Mouse (Mus musculus) neural tube, embryonic 14.5 days (tissue): ENCODE data around the gene Pdlim7. TPM values are rescaled to one million over a fixed set of nuclear protein-coding genes. Genes with fewer than 3 reads are reported as not detected.

Experiments used
- ATAC-seq: fragments of 200-750 bp; cut with Nextera tagmentation; 2 replicates; pipeline ENCODE4 v1.8.0; 2017; ENCODE audit warnings: low read depth, mild to moderate bottlenecking, moderate TSS enrichment, moderate library complexity
- H3K27ac ChIP-seq: fragments of 300-500 bp; sonication (generic); 2 replicates; pipeline ENCODE4 v1.5.1; 2014; ENCODE audit warnings: low read depth, mild to moderate bottlenecking, control low read depth, low read length, moderate library complexity, mixed read lengths
- H3K27me3 ChIP-seq: fragments of 300-500 bp; sonication (generic); 2 replicates; pipeline ENCODE4 v1.6.1; 2014; ENCODE audit warnings: low read length; ENCODE audit not compliant: control insufficient read depth, insufficient read depth
- H3K36me3 ChIP-seq: fragments of 300-500 bp; sonication (generic); 2 replicates; pipeline ENCODE4 v1.6.1; 2014; ENCODE audit warnings: low read length, mixed read lengths; ENCODE audit not compliant: control insufficient read depth, insufficient read depth
- H3K4me1 ChIP-seq: fragments of 300-500 bp; sonication (generic); 2 replicates; pipeline ENCODE4 v1.6.1; 2014; ENCODE audit warnings: low read length; ENCODE audit not compliant: control insufficient read depth, insufficient read depth
- H3K4me2 ChIP-seq: fragments of 300-500 bp; sonication (generic); 2 replicates; pipeline ENCODE4 v1.6.1; 2014; ENCODE audit warnings: mild to moderate bottlenecking, low read depth, low read length, control low read depth
- H3K4me3 ChIP-seq: fragments of 300-500 bp; sonication (generic); 2 replicates; pipeline ENCODE4 v1.5.1; 2014; ENCODE audit warnings: low read depth, low read length, control low read depth, mixed read lengths
- H3K9ac ChIP-seq: fragments of 300-500 bp; sonication (generic); replicated peaks from 2 replicates; pipeline ENCODE4 v1.6.1; 2014; ENCODE audit warnings: low read depth, mild to moderate bottlenecking, control low read depth, low read length, mixed read lengths
- H3K9me3 ChIP-seq: fragments of 300-500 bp; sonication (generic); 2 replicates; pipeline ENCODE4 v1.6.1; 2016; ENCODE audit warnings: low read length; ENCODE audit not compliant: control insufficient read depth
- WGBS: fragments of 180-500 bp; shearing (Covaris S2); extraction: QIAGEN DNeasy Blood & Tissue Kit; methylation state at CpG from one replicate; pipeline ENCODE4 v1.1.7; 2014; 5-methylcytosine and 5-hydroxymethylcytosine counted together
- polyA plus RNA-seq: library from polyadenylated mRNA; unstranded; fragments of >200 nt; fragmentation: Nextera tagmentation; extraction: Ambion mirVana; gene quantifications from 2 replicates; pipeline ENCODE4 v1.2.1, GENCODE M21; 2014

The Pdlim7 gene
- polyA plus RNA-seq, 1 experiment from 2014 or later: 163 TPM

GRCm38 (mm10) chr13:55475750-55476149 lies 37.7 kb downstream of the Pdlim7 start:
- 88% methylated on average over 5 of the region's 5 CpGs for WGBS
- no peak overlapping the region for H3K4me2 ChIP-seq
- H3K4me1 ChIP-seq: peaks cover 44% of the 10 kb centered on the region
- no peak overlapping the region for H3K27ac ChIP-seq
- H3K9me3 ChIP-seq: no peaks in the 10 kb centered on the region
- H3K36me3 ChIP-seq: peaks cover 72% of the 10 kb centered on the region
- no peak overlapping the region for H3K4me3 ChIP-seq
- no peaks in the 10 kb centered on the region for H3K27me3 ChIP-seq
- no peak overlapping the region for H3K9ac ChIP-seq
- ATAC-seq: no peak

DNA sequence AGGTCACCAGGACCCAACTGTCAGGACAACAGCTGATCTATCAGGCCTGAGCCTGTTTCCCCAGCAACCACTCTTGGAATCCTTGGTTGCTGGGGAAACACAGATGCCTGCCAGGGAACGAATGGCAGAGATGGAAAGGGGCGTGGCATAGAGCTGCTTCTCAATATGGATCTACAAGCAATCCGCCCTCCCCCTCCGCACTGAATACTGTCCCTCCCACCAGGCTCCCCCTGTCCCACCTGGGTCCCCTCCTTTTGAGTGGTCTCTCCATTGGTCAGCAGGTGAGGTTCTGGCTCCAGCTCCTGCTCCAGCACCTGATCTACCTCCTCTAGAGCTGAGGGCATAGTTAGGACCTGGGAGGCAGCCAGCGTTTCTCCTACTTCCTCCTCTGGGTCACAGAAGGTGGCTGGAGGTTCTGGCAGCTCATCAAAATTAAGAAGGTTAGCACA lies 38.8 kb downstream of the Pdlim7 start:
- 15% methylated on average over 5 of the region's 5 CpGs for WGBS
- H3K4me3 ChIP-seq: no peak overlapping the region
- no peak for ATAC-seq
- peak overlapping the region; percentile 6; the same call in 1 of the 2 replicates for H3K4me2 ChIP-seq
- peak overlapping the region; percentile 46; the same call in 1 of the 2 replicates for H3K27ac ChIP-seq
- H3K27me3 ChIP-seq: no peaks in the 10 kb centered on the region
- 0 out of 2 replicates have a peak overlapping the region, but pooled peaks have one; percentile 11 for H3K9ac ChIP-seq
- peaks cover 53% of the 10 kb centered on the region for H3K4me1 ChIP-seq
- H3K36me3 ChIP-seq: peaks cover 61% of the 10 kb centered on the region
- no peaks in the 10 kb centered on the region for H3K9me3 ChIP-seq

- peaks cover 60% of the 10 kb centered on the region for H3K4me1 ChIP-seq
These were observed 39.5 kb downstream of the Pdlim7 start for GRCm38 (mm10) chr13:55473961-55474360.

GRCm38 (mm10) chr13:55473076-55473831 lies 40.2 kb downstream of the Pdlim7 start:
- H3K27ac ChIP-seq: peak overlapping the region; percentile 92
- H3K27me3 ChIP-seq: no peaks in the 10 kb centered on the region; the same call in 1 of the 2 replicates
- ATAC-seq: no peak
- no peaks in the 10 kb centered on the region for H3K9me3 ChIP-seq
- H3K9ac ChIP-seq: peak overlapping the region; percentile 89
- H3K4me1 ChIP-seq: peaks cover 61% of the 10 kb centered on the region
- 20% methylated on average over 18 of the region's 18 CpGs for WGBS
- peak overlapping the region; percentile 99 for H3K4me2 ChIP-seq
- H3K36me3 ChIP-seq: peaks cover 50% of the 10 kb centered on the region
- H3K4me3 ChIP-seq: peak overlapping the region; percentile 50

More at GRCm38 (mm10) chr13:55473961-55474360, 39.5 kb downstream of the Pdlim7 start:
- Histone ChIP-seq H3K27me3 (no peaks in the 10 kb centered on the region), H3K9ac (no peak overlapping the region), H3K4me2 (no peak overlapping the region), H3K4me3 (no peak overlapping the region), H3K9me3 (no peaks in the 10 kb centered on the region), H3K27ac (peak overlapping the region; percentile 28; the same call in 1 of the 2 replicates), H3K36me3 (peaks cover 54% of the 10 kb centered on the region)
- WGBS: 55% methylated on average over 11 of the region's 11 CpGs
- no peak for ATAC-seq

- peaks cover 42% of the 10 kb centered on the region for H3K36me3 ChIP-seq
- H3K4me2 ChIP-seq: peak overlapping the region; percentile 99
- peak overlapping the region; percentile 50 for H3K4me3 ChIP-seq
- H3K27me3 ChIP-seq: no peaks in the 10 kb centered on the region; the same call in 1 of the 2 replicates
- peaks cover 61% of the 10 kb centered on the region for H3K4me1 ChIP-seq
- H3K27ac ChIP-seq: peak overlapping the region; percentile 92
- under 1% methylated on average over 91 of the region's 103 CpGs for WGBS
- H3K9ac ChIP-seq: peak overlapping the region; percentile 89
- peak; percentile 62 for ATAC-seq
- H3K9me3 ChIP-seq: no peaks in the 10 kb centered on the region
These were observed 41.1 kb downstream of the Pdlim7 start for GRCm38 (mm10) chr13:55472132-55473022.

GRCm38 (mm10) chr13:55471819-55472131 lies 41.7 kb downstream of the Pdlim7 start:
- Histone ChIP-seq H3K27ac (peak overlapping the region; percentile 92), H3K36me3 (peaks cover 36% of the 10 kb centered on the region), H3K9me3 (no peaks in the 10 kb centered on the region), H3K4me3 (peak overlapping the region; percentile 50), H3K27me3 (no peaks in the 10 kb centered on the region; the same call in 1 of the 2 replicates), H3K9ac (peak overlapping the region; percentile 89), H3K4me1 (peaks cover 64% of the 10 kb centered on the region), H3K4me2 (peak overlapping the region; percentile 99)
- 0% methylated on average over 19 of the region's 31 CpGs for WGBS
- ATAC-seq: peak; percentile 25; the same call in 1 of the 2 replicates

DNA sequence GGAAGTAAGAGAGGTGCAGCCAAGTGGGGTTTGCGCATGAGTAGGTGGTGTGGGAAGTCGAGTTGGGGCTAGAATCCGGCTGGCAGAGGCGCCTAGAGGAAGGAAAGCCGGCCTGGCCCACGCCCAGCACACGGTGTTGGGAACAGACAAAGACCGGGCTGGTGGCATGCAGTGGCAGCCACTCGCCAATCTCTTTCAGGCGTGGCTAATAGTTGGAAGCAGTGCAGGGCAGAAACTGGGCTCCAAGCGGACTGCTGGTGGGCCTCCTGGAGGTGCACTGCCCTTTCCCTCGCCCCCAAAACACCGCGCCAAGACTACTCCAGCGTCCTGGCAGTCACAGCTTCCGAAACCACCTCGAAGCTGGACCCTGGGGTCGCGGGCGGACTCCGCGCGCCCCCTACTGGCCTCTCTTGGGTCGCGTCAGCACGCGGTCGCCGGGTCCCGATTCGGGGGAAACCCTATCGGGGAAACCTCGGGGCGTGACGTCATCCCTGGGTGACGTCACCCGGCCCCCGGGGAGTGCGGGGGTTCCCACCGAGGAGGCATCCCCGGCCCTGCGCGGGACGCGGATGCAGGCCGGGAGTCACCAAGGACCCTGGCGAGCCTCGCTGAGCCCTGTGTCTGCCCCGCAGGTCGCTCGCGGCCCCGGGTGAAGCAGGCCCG lies 42.2 kb downstream of the Pdlim7 start:
- peaks cover 66% of the 10 kb centered on the region for H3K4me1 ChIP-seq
- H3K27me3 ChIP-seq: no peaks in the 10 kb centered on the region; the same call in 1 of the 2 replicates
- no peaks in the 10 kb centered on the region for H3K9me3 ChIP-seq
- H3K4me3 ChIP-seq: peak overlapping the region; percentile 50
- under 1% methylated on average over 47 of the region's 54 CpGs for WGBS
- H3K4me2 ChIP-seq: peak overlapping the region; percentile 99
- ATAC-seq: peak; percentile 61
- peak overlapping the region; percentile 89 for H3K9ac ChIP-seq
- peak overlapping the region; percentile 92 for H3K27ac ChIP-seq
- peaks cover 31% of the 10 kb centered on the region for H3K36me3 ChIP-seq

- peaks cover 75% of the 10 kb centered on the region for H3K4me1 ChIP-seq
- H3K27me3 ChIP-seq: no peaks in the 10 kb centered on the region; the same call in 1 of the 2 replicates
- H3K36me3 ChIP-seq: peaks cover 22% of the 10 kb centered on the region
- no peak overlapping the region; the same call in 1 of the 2 replicates for H3K4me2 ChIP-seq
- peak overlapping the region; percentile 92 for H3K27ac ChIP-seq
- WGBS: 39% methylated on average over 9 of the region's 9 CpGs
- peak; percentile 10; the same call in 1 of the 2 replicates for ATAC-seq
- H3K4me3 ChIP-seq: no peak overlapping the region
- H3K9ac ChIP-seq: peak overlapping the region; percentile 89; the same call in 1 of the 2 replicates
- no peaks in the 10 kb centered on the region for H3K9me3 ChIP-seq
These were observed 43.1 kb downstream of the Pdlim7 start for GRCm38 (mm10) chr13:55470372-55470771.
